Mouse (Mus musculus): ENCODE measurements around the gene Rex2.
"Not testable (repeated sequence)": the region's sequence is repeated elsewhere in the genome, so short reads cannot be mapped to it uniquely, and the experiment has no call there.

The Rex2 gene

DNA sequence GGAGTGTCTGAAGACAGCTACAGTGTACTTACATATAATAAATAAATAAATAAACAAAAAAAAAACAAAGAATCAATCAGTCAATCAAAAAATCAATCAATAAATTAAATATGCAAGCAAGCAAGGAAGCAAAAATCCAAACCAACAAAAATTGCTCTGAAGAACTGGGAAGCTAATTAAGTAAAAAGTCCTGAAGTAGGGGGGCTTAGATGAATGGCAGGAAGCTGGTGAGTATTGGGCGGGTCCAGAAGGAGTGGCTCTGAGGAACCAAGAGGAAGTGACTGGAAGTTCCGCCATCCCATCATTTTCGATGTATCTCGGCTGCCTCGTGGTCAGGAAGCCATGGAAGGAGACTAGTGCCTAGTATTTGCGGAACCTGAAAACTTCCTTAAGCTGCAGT is at the start of gene Rex2:
Gene Rex2, plus strand, starts transcription at position 301 of the 400 bp plus-strand sequence.
- DNase-seq (ENCODE audit: low spot score in 2 of 2), result not testable (repeated sequence)

DNA sequence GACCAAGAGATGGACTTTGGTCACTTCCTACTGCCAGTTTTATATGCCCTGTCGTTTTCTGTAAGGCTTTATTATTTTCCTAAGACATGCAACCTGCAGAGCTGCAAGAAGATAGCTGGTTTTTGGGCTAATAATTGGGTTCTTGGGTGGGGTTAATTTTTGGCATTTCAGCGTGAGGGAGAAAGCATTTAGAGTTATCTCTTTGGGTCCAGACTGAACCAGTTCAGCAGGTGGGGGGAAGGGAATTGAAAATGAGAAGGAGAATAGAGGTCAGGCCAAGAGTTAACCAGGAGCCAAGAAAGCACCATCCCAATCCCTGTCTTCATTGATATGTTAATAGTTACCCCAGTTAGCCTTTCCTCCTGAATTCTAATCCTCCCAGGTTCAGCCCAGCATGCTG is 45.1 kb upstream of the Rex2 start:
- DNase-seq (ENCODE audit: low spot score in 2 of 2), result not testable (repeated sequence)

DNA sequence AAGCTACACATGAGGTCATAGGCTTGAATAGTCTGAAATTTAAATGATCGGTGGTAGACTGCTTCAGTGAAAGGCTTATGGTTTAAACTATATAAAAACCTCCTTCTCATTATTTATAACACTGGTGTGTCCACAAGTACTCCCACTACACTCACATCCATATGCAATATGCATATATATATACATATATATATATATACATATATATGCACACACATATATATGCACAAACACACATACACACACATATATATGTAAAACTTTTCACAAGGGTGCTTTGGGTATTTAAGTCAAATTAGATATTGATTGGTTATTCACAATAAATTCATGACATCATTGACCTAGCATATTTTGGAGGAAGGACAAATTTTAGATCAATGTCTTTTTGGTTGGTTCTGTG is 3.2 kb upstream of the Rex2 start:
- DNase-seq (ENCODE audit: low spot score in 2 of 2), result not testable (repeated sequence)

DNA sequence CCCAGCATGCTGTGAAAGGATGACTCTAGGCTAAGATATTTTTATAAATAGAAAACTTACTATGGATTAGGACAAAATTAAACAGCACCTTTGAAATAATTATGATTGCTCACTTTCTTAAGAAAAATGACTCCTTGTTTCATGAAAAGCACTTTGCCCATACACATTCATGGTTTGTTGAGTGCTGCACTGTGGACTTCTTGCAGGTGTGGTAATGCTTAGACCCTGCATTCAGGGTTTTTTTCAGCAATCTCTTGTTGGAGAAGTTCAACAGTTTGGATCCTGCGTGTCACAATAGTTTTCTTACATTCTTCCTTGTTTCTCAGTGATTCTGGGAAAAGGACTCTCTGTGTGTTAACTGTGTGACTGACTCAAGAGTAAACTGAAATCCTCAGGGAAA is 4.7 kb downstream of the Rex2 start:
- not testable (repeated sequence) for DNase-seq (ENCODE audit: low spot score in 2 of 2)

DNA sequence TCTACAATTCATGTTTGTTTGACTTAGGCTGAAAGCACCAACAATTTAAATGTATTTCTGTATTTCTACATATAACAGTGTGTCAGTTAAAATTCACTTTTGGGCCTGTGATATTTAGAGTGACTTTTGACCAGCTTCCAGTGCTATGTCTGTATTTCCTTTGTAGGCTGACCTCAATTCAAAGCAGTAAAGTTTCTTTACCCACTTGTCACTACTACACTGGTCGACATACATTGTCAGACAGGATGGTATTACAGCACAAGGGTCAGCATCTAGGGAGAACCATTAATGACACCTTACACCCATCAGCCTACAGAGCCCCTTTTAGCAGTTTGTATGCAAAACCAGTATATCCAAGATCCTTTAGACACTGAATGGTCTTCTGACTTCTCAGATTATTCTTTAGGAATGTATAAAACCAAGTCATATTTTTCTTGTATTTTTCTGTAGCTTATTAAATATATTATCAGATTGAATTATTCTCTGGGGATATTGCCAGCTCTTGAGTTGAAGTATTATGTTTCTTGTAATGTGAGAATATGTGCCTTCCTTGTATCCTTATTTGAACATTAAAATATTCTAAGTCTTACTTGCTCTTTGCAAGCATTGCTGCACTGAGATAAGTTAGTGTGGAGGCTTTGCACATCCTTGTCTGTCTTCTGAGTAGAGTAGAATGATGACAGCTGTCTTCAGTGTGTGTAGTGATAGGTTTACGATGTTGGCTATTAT is 9.8 kb downstream of the Rex2 start:
- DNase-seq (ENCODE audit: low spot score in 2 of 2), result not testable (repeated sequence)

DNA sequence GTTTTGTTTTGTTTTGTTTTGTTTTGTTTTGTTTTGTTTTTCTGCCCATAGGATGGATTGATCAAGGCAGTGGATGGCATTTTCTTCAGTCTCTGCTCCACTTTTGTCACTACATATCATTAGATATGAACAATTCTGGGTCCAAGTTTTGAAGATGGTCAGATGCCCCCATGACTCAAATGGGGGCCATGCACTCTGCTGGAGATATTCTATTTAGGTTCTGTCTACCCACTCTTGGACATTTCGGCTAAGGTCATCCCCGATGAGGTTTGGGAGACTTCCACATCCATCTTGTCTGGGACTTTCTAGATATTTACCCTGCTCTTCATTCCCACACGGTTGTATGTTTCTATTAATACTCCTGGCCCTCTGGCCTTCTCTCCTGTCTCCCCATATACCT is 42.1 kb downstream of the Rex2 start:
- DNase-seq (ENCODE audit: low spot score in 2 of 2), result not testable (repeated sequence)

DNA sequence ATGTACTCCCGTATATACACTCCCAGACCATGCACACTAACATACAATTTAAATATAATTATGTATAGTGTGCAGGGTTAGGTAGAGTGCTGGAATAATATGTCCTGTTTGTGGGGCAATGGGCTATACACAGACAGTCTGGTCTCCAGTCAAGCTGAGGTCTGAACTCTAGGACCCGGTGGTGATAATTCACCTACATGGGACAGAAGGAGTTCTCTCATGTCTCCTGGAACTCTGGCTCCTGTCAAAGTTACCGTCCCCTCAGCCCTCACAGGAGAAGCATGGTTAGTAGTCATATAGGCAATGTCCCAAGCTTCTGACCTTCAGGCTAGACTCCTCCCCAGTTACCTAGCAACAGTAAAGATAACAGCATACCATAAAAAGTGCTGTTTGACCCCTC is 44.2 kb downstream of the Rex2 start:
- DNase-seq (ENCODE audit: low spot score in 2 of 2), result not testable (repeated sequence)

DNA sequence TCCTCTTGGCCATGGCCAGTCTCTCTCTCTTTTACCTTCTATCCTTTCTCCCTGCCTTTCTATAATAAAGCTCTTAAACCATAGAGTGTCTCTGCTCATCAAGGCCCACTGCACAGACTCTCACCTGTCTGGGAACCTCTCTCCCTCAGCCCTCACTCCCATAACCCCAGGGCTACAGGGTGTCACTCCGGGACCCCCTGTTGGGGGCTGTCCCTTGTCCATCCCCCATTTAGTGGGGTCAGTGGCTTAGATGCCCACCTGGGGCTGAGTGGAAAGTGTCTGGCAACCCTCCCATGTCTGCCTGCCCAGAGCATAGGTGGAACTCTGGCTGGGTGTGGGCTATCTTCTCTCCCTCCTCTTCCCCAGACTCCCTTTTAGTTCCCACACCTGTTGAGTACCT is 44.7 kb downstream of the Rex2 start:
- not testable (repeated sequence) for DNase-seq (ENCODE audit: low spot score in 2 of 2)

DNA sequence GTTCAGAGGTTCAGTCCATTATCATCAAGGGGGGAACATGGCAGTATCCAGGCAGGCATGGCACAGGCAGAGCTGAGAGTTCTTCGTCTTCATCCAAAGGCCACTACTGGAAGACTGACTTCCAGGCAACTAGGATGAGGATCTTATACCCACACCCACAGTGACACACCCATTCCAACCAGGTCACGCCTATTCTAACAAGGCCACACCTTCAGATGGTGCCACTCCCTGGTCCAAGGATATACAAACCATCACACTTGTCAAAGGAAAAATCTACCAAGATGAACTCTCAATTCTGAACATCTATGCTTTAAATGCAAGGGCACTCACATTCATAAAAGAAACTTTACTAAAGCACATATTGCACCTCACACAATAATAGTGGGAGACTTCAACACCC is 74.0 kb downstream of the Rex2 start:
- not testable (repeated sequence) for DNase-seq (ENCODE audit: low spot score in 2 of 2)

DNA sequence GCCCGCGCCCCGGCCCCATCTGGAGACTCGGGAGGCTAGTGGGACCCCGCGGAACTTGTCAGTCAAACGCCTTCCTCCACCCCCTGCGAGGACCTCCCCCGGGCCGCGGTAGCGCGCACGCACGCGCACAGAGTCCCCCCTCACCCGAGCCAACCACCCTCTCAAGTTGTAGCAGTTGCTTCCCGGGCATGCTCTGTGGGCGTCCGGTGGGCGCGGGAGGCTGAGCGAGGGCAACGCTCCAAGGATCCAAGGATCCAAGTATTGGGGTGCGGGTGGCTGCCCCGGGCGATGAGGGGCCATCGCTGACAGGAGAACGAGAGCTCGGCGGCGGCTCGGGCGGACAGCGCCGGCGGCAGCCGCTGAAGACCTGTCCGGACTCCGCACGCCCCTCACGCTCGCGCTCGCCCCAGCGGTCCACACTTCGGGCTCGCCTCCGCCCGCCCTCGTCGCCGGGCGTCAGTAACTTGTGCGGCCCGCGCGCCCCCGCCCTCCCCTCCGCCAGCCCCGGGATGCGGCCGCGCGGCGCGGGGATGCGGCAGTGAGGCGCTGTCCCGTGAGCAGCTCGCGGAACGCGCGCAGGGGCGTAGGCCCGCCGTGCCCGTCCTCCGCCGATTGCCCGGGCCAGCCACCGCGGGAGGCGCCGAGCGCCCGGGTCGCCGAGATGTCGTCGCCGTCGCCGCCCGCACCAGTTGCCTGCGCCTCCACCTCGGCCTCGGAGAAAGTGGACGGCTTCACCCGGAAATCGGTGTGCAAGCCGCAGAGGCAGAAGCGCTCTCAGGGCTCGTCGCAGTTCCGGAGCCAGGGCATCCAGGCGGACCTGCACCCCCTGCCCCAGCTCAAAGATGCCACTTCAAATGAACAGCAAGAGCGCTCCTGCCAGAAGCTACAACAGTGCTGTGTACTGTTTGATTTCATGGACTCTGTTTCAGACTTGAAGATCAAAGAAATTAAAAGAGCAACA is 80.3 kb downstream of the Rex2 start:
- not testable (repeated sequence) for DNase-seq (ENCODE audit: low spot score in 2 of 2)

DNA sequence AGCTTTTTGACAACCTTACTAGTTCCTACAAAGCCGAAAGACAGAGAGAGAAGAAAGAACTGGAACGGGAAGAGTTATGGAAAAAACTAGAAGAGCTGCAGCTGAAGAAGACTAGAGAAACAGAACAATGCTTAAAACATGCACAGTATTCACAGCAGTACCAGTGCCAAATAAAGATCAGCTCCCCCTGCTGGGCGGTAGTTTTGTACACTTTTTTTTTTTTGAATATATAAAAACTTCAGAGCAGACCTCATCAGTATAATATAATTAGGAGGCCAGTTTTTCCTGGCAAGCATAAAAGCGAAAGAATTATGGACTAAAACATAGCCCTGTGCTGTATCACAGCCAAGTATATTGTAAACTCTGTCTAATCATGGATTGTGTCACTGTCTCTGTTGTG is 82.2 kb downstream of the Rex2 start:
- peak in 1 of 2 experiments; percentile 6 for DNase-seq (ENCODE audit: low spot score in 2 of 2)

All from left cerebral cortex, adult 9 months (tissue).